Mouse (Mus musculus) c-Kit-positive CD71-positive TER-119-positive erythroid progenitor cells, embryonic 14.5 days (primary cell): ENCODE data around the gene Txlnb.
"Not testable (repeated sequence)": the region's sequence is repeated elsewhere in the genome, so short reads cannot be mapped to it uniquely, and the experiment has no call there.

ENCODE experiments used
- DNase-seq: peaks from one replicate; pipeline ENCODE4 v3.0.0-alpha.2; 2013; ENCODE audit warnings: low spot score

The Txlnb gene

GRCm38 (mm10) chr10:17820422-17820821, 24.4 kb downstream of the Txlnb start:
- not testable (repeated sequence) for DNase-seq

- no peak for DNase-seq
These were observed 31.4 kb downstream of the Txlnb start for GRCm38 (mm10) chr10:17827391-17827790.

GRCm38 (mm10) chr10:17829205-17829604, 33.2 kb downstream of the Txlnb start:
- no peak for DNase-seq

- no peak for DNase-seq
These were observed 35.0 kb downstream of the Txlnb start for GRCm38 (mm10) chr10:17831041-17831440.

- DNase-seq: no peak
These were observed 39.0 kb downstream of the Txlnb start for GRCm38 (mm10) chr10:17835031-17835430.

- DNase-seq: no peak
These were observed 40.2 kb downstream of the Txlnb start for GRCm38 (mm10) chr10:17836275-17836674.

- no peak for DNase-seq
These were observed 46.0 kb downstream of the Txlnb start for GRCm38 (mm10) chr10:17842030-17842429.

- no peak for DNase-seq
These were observed 48.9 kb downstream of the Txlnb start for GRCm38 (mm10) chr10:17844781-17845537.

DNA sequence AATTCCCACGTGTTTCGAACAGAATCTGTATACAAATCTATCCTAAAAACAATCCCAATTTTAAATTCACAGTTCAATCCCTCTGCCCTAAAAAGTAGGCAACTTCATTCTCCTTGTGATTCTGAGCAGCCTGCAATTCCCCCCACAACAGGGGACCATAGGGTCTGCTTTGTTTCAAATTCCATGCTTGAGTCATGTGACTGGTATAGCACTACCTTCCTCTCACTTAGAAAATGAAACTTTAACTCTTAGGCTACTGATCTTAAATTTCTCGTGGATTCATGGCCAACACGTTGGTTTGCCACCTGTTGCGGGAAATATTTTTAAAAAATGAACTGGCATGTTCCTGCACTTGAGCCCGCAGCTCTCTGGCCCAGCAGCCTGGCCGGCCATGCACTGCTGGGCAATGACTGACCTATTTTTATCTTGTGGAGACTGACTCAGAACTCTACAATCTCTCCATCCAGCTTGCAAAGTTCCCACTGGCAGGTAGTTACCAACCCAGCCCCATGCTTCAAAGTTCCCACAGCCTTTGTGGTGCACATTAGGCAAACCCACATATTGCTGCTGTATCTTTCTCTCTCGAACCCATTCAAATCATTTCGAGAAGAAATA, 61.7 kb downstream of the Txlnb start:
- no peak for DNase-seq

DNA sequence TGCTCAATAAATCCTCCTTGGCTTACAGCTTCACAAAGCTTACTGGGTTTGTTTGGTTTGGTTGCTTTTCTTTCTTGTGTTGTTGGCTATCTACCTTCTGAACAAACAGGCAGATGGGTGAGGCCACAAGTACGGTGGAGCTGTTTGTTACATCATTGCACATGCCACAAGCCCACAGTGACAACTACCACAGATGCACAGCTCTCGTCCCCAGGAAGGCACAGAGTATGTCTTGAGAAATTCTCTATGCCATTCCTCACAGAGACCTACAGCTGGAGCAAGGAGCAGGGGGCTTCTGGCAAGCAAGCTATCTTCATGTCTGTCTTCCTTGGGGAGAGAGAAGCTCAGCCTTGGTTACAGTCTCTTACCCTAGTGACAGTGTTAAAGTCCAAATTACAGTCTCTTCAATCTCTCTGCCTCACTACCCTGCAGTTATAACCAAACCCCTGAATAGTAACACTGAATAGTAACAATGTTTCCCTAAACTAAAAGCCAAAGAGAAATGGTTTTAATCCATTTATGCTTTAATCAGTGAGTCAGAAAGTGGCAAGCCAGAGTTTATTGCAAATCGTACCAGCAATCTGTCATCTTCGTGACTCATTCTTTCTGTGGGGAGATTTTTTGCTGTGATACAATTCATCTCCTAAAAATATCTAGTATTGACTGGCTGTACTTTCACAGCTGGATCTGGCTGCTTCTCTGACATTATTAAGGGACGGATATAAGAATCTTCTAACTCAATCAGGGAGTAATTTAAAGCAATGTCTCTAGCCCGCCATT, 64.9 kb downstream of the Txlnb start:
- DNase-seq: no peak

- no peak for DNase-seq
These were observed 74.0 kb downstream of the Txlnb start for GRCm38 (mm10) chr10:17869822-17870662.

DNA sequence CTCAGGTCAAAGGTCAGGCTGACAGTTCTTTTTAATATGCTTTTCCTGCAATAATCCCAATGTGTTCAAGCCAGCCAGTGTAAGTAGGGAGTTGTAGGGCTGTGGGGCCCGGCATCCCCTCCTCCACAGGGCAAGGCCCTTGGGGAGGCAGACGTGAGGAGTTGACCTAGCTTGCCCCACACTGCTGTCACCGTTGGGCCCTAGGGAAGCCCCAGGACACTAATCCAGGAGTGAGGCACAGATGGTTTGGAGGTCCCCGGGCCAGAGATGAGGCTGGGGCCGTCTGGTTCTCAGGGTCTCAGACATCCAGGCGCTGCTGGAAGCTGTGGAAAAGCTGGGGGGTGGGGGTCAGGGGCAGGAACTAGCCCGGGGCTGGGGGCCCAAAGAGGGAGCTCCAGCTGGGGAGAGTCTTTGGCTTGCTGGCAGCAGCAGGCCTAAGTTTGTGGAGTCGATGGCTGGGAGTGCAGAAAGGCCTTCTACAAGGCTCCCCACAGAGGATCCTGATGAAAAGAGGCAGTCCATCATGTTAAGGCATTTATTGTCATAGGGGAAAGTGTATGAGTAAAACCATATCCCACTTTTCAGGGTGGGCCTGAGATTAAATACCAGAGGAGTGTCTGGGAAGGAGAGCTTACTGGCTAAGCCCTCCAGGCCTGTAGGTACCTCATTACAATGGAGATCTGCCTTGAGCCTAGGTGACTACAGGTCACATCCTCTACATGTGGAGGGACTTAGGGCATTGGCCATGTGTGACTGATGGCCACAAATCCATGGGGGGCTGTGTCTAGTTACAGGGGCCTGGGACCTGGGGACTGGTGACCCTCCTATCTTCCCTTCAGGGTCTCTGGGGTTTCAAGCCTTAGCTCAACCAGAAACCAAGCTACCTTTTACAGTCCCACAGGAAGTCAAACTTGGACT, 82.2 kb downstream of the Txlnb start:
- DNase-seq: no peak

DNA sequence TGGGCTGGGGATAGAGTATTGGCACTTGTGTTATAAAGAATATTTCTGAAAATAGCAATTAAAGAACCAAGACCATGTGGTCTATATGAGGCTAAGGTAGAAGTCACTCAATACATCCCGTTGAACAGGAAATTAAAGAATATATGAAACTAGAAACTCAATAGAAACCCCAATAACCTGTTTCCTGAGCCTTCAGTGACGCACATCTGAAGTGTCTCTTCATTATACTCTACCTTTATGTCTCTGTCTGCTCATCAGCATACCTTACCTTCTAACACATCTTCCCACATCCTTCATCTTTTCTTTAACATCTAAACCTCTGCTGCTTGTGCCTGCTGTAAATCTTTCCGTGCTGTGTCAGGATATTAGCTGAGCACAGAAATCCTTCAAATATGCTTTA, 84.0 kb downstream of the Txlnb start:
- DNase-seq: no peak

- no peak for DNase-seq
These were observed 84.7 kb downstream of the Txlnb start for GRCm38 (mm10) chr10:17880724-17881123.
